ENCODE assay signal across 14 mouse cellular contexts in the genomic region with DNA sequence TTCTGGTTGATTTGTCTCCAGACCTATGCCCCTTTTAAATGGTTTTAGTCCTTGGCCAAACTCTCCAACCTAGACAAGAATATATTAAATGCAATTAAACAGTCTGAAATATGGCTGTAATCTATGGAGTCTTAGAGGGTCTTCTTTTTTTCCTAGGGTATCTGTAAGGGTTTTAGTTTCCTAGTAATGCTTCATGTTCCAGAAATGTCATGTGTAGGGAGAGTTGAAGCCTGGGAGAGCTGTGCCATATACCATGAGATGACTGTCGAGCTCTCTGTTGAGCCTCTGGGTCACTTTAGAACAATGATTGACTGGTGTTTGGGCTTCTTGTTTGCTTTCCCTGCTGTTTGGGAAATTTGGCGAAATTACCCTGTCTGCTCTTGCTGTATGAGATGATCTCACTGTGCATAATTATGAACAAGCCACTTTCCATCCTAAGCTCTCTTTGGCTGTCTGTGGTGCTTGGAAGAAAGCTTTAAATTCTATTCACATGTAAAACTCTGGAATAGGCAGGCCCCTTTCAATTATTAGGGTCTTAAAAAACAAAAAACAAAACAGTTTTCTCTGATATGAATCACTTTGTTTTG.
"Had no signal": no experiment of that assay in that cellular context is flagged by ENCODE, and none has a peak within 500 bp of the region (broad histone marks: within the 10 kb centered on the region; RNA-seq: fewer than 3 reads in every experiment).

No protein-coding gene starts in this region.

- H3K36me3 ChIP-seq: limb, embryonic 12.5 days; liver, embryonic 13.5 days; lung, embryonic 15.5 days; midbrain, embryonic 13.5 days; neural tube, embryonic 15.5 days had no signal

- H3K4me2 ChIP-seq: limb, embryonic 12.5 days; liver, embryonic 13.5 days; lung, embryonic 15.5 days; midbrain, embryonic 13.5 days; neural tube, embryonic 15.5 days had no signal

- H3K4me1 ChIP-seq: limb, embryonic 12.5 days; liver, embryonic 13.5 days; lung, embryonic 15.5 days had no signal

- H3K27me3 ChIP-seq: limb, embryonic 12.5 days; liver, embryonic 13.5 days; lung, embryonic 15.5 days; midbrain, embryonic 13.5 days; neural tube, embryonic 15.5 days had no signal

- DNase-seq: kidney, adult 2 months; kidney, postnatal 4 days; liver; liver, embryonic 13.5 days; liver, postnatal 0 days; lung, postnatal 14 days; thymus, postnatal 4 days had no signal

- H3K9me3 ChIP-seq: limb, embryonic 12.5 days; liver, embryonic 13.5 days; lung, embryonic 15.5 days; midbrain, embryonic 13.5 days; neural tube, embryonic 15.5 days had no signal

- H3K4me3 ChIP-seq: layer of hippocampus, adult 2 months; limb, embryonic 12.5 days; liver, embryonic 13.5 days; lung, embryonic 15.5 days; midbrain, embryonic 13.5 days; myocyte; neural tube, embryonic 15.5 days had no signal

- ATAC-seq: liver, postnatal 0 days; midbrain, embryonic 13.5 days had no signal

- H3K9ac ChIP-seq: limb, embryonic 12.5 days; liver, embryonic 13.5 days; liver, postnatal 0 days; lung, embryonic 15.5 days; midbrain, embryonic 13.5 days; neural tube, embryonic 15.5 days had no signal

- H3K27ac ChIP-seq: layer of hippocampus, adult 2 months; limb, embryonic 12.5 days; liver, embryonic 13.5 days; lung, embryonic 15.5 days; midbrain, embryonic 13.5 days; neural tube, embryonic 15.5 days; stomach, postnatal 0 days had no signal
